Mouse (Mus musculus): ENCODE data around the gene Slx1b. TPM values are rescaled to one million over a fixed set of nuclear protein-coding genes. Genes with fewer than 3 reads are reported as not detected.

Gene Slx1b
- total and polyA plus RNA-seq, 2 experiments from 2014 or later: 10.1 to 17.9 TPM

DNA sequence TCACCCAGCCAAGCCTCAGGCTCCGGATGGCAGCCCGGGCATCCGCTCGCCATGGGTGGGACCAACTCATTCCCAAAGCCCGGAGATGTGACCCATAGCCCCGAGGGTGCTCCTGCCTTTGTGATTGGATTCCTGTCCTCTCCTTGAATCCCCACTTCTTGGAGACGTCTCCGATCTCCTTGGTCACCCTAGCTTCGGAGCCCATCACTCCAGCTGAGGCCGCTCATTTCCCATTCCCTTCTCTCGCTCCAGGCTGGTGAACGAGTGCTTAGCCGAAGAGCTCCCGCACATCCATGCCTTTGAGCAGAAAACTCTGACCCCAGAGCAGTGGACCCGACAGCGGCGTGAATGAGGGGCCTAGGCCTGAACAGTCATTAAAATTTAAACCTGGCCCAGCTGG, 719 bp upstream of the Slx1b start:
- Histone ChIP-seq H3K4me3 (ENCODE audit: low read depth, low read length) (peak overlapping the region; percentile 66), H3K27ac (ENCODE audit: low read depth, low read length) (peak overlapping the region; percentile 75), H3K36me3 (ENCODE audit: insufficient read depth) (peaks cover 35% of the 10 kb centered on the region), H3K9ac (peak overlapping the region; percentile 79), H3K9me3 (ENCODE audit: low read length) (no peaks in the 10 kb centered on the region), H3K4me1 (ENCODE audit: insufficient read depth) (peaks cover 16% of the 10 kb centered on the region), H3K27me3 (ENCODE audit: insufficient read depth, low read length) (no peaks in the 10 kb centered on the region), H3K4me2 (ENCODE audit: low read depth) (peak overlapping the region; percentile 88)
- 3% methylated on average over 17 of the region's 17 CpGs for WGBS
- no peak for TF ChIP-seq CTCF (IDR thresholded peaks at IDR 0.05; ENCODE audit: low read depth)
- no peak for ATAC-seq
- peak; percentile 24 for DNase-seq

- H3K4me1 ChIP-seq (ENCODE audit: insufficient read depth): peaks cover 16% of the 10 kb centered on the region
- no peak for TF ChIP-seq CTCF (IDR thresholded peaks at IDR 0.05; ENCODE audit: low read depth)
- no peaks in the 10 kb centered on the region for H3K27me3 ChIP-seq (ENCODE audit: insufficient read depth, low read length)
- peak within 1 kb of the TSS; percentile 79 for H3K9ac ChIP-seq
- H3K4me3 ChIP-seq (ENCODE audit: low read depth, low read length): peak within 1 kb of the TSS; percentile 66
- no peak for DNase-seq
- H3K27ac ChIP-seq (ENCODE audit: low read depth, low read length): peak within 1 kb of the TSS; percentile 87
- peak; percentile 38 for ATAC-seq
- no peaks in the 10 kb centered on the region for H3K9me3 ChIP-seq (ENCODE audit: low read length)
- WGBS: 0% methylated on average over 31 of the region's 31 CpGs
- peaks cover 39% of the 10 kb centered on the region for H3K36me3 ChIP-seq (ENCODE audit: insufficient read depth)
- H3K4me2 ChIP-seq (ENCODE audit: low read depth): peak within 1 kb of the TSS; percentile 88
These were observed 373 bp downstream of the Slx1b start, which contains the start of gene Bola2 for GRCm38 (mm10) chr7:126695210-126695611. Gene Bola2, plus strand, starts transcription at chr7:126695401.

GRCm38 (mm10) chr7:126694441-126695051, 1.0 kb downstream of the Slx1b start:
- Histone ChIP-seq H3K27ac (ENCODE audit: low read depth, low read length) (peak overlapping the region; percentile 87), H3K4me1 (ENCODE audit: insufficient read depth) (peaks cover 16% of the 10 kb centered on the region), H3K9ac (peak overlapping the region; percentile 57), H3K27me3 (ENCODE audit: insufficient read depth, low read length) (no peaks in the 10 kb centered on the region), H3K36me3 (ENCODE audit: insufficient read depth) (peaks cover 33% of the 10 kb centered on the region), H3K4me3 (ENCODE audit: low read depth, low read length) (peak overlapping the region; percentile 66), H3K9me3 (ENCODE audit: low read length) (no peaks in the 10 kb centered on the region), H3K4me2 (ENCODE audit: low read depth) (peak overlapping the region; percentile 58)
- no peak for TF ChIP-seq CTCF (IDR thresholded peaks at IDR 0.05; ENCODE audit: low read depth)
- 24% methylated on average over 10 of the region's 10 CpGs for WGBS
- ATAC-seq: no peak
- no peak for DNase-seq

- Histone ChIP-seq H3K4me1 (ENCODE audit: insufficient read depth) (peaks cover 16% of the 10 kb centered on the region), H3K27me3 (ENCODE audit: insufficient read depth, low read length) (no peaks in the 10 kb centered on the region), H3K4me2 (ENCODE audit: low read depth) (peak overlapping the region; percentile 23; the same call in 1 of the 2 replicates), H3K9me3 (ENCODE audit: low read length) (no peaks in the 10 kb centered on the region), H3K36me3 (ENCODE audit: insufficient read depth) (peaks cover 25% of the 10 kb centered on the region), H3K9ac (no peak overlapping the region), H3K4me3 (ENCODE audit: low read depth, low read length) (no peak overlapping the region), H3K27ac (ENCODE audit: low read depth, low read length) (no peak overlapping the region)
- TF ChIP-seq CTCF (IDR thresholded peaks at IDR 0.05; ENCODE audit: low read depth): no peak
- no peak for DNase-seq
- no peak for ATAC-seq
- 83% methylated on average over 7 of the region's 7 CpGs for WGBS
These were observed 1.8 kb downstream of the Slx1b start for GRCm38 (mm10) chr7:126693781-126694180.

- Histone ChIP-seq H3K27ac (ENCODE audit: low read depth, low read length) (no peak overlapping the region), H3K4me1 (ENCODE audit: insufficient read depth) (peaks cover 16% of the 10 kb centered on the region), H3K4me2 (ENCODE audit: low read depth) (no peak overlapping the region), H3K36me3 (ENCODE audit: insufficient read depth) (peaks cover 23% of the 10 kb centered on the region), H3K9me3 (ENCODE audit: low read length) (no peaks in the 10 kb centered on the region), H3K4me3 (ENCODE audit: low read depth, low read length) (no peak overlapping the region), H3K27me3 (ENCODE audit: insufficient read depth, low read length) (no peaks in the 10 kb centered on the region), H3K9ac (no peak overlapping the region)
- TF ChIP-seq CTCF (IDR thresholded peaks at IDR 0.05; ENCODE audit: low read depth): peak; percentile 87
- WGBS: 33% methylated on average over 3 of the region's 3 CpGs
- DNase-seq (peak; percentile 90), ATAC-seq (no peak)
These were observed 2.3 kb downstream of the Slx1b start for GRCm38 (mm10) chr7:126693256-126693655.

GRCm38 (mm10) chr7:126692426-126692825, 3.2 kb downstream of the Slx1b start:
- Histone ChIP-seq H3K27ac (ENCODE audit: low read depth, low read length) (no peak overlapping the region), H3K4me3 (ENCODE audit: low read depth, low read length) (no peak overlapping the region), H3K9me3 (ENCODE audit: low read length) (no peaks in the 10 kb centered on the region), H3K4me2 (ENCODE audit: low read depth) (no peak overlapping the region), H3K4me1 (ENCODE audit: insufficient read depth) (peaks cover 16% of the 10 kb centered on the region), H3K27me3 (ENCODE audit: insufficient read depth, low read length) (no peaks in the 10 kb centered on the region), H3K36me3 (ENCODE audit: insufficient read depth) (peaks cover 17% of the 10 kb centered on the region), H3K9ac (no peak overlapping the region)
- 95% methylated on average over 26 of the region's 26 CpGs for WGBS
- no peak for TF ChIP-seq CTCF (IDR thresholded peaks at IDR 0.05; ENCODE audit: low read depth)
- ATAC-seq (no peak), DNase-seq (no peak)

GRCm38 (mm10) chr7:126691676-126692075, 3.9 kb downstream of the Slx1b start:
- Histone ChIP-seq H3K36me3 (ENCODE audit: insufficient read depth) (peaks cover 17% of the 10 kb centered on the region), H3K4me2 (ENCODE audit: low read depth) (no peak overlapping the region), H3K9me3 (ENCODE audit: low read length) (no peaks in the 10 kb centered on the region), H3K27ac (ENCODE audit: low read depth, low read length) (no peak overlapping the region), H3K4me1 (ENCODE audit: insufficient read depth) (peaks cover 12% of the 10 kb centered on the region), H3K4me3 (ENCODE audit: low read depth, low read length) (no peak overlapping the region), H3K27me3 (ENCODE audit: insufficient read depth, low read length) (no peaks in the 10 kb centered on the region), H3K9ac (no peak overlapping the region)
- WGBS: 87% methylated on average over 5 of the region's 5 CpGs
- no peak for DNase-seq
- ATAC-seq: no peak
- no peak for TF ChIP-seq CTCF (IDR thresholded peaks at IDR 0.05; ENCODE audit: low read depth)
